Mouse (Mus musculus): ENCODE measurements at regions not wholly inside any gene's neighbourhood (a gene's known extent, or its start where the extent isn't known, plus 50 kb on each side); places are given as distances from the start of the nearest gene placed in this dataset.

- no peak for TF ChIP-seq ETS1 (IDR thresholded peaks at IDR 0.05; ENCODE audit: low read depth, low read length)
- no peak for TF ChIP-seq CTCF (IDR thresholded peaks at IDR 0.05 in 2 of 3, conservative IDR thresholded peaks at IDR 0.05 in 1 of 3; ENCODE audit: control insufficient read depth in 1 of 3, insufficient read depth in 1 of 3, low read depth in 2 of 3, low read length in 3 of 3, poor library complexity in 1 of 3, severe bottlenecking in 1 of 3)
- TF ChIP-seq USF1 (IDR thresholded peaks at IDR 0.05; ENCODE audit: low read depth, low read length) = no peak
- TF ChIP-seq EP300 (IDR thresholded peaks at IDR 0.05; ENCODE audit: low read depth in 1 of 2, low read length in 2 of 2) = no peak
Observed at GRCm38 (mm10) chr12:80018086-80018485, 94.7 kb downstream of the Zfp36l1 start.
